Mouse (Mus musculus) frontal cortex, adult (tissue): Measurements from ENCODE around the gene Cap2.
A peak's percentile ranks its signal among the peaks of the same experiment; 100 is the strongest.

Source experiments
- ATAC-seq: cut with Nextera tagmentation; 2 replicates; pipeline ENCODE4 v1.9.2; 2017; ENCODE audit warnings: mild to moderate bottlenecking, moderate library complexity, mixed read lengths; ENCODE audit not compliant: low TSS enrichment

Gene Cap2

DNA sequence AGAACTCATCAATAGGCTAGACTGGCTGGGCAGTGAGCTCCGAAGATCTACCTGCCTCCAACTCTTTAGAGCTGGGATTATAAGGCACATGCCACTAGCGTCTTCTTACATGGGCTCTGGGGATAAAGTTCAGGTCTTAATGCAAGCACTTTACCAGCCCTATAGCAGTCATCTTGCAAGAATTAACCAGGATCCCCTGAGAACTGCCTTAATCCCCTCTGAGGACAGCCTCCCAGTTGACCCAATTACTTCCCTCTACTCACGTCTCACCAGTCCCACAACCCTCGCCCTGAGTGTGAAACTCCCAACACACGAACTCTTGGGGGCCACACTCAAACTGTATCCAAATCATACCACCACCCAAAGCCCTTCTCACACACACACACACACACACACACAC lies 64.3 kb downstream of the Cap2 start:
- ATAC-seq: no peak

DNA sequence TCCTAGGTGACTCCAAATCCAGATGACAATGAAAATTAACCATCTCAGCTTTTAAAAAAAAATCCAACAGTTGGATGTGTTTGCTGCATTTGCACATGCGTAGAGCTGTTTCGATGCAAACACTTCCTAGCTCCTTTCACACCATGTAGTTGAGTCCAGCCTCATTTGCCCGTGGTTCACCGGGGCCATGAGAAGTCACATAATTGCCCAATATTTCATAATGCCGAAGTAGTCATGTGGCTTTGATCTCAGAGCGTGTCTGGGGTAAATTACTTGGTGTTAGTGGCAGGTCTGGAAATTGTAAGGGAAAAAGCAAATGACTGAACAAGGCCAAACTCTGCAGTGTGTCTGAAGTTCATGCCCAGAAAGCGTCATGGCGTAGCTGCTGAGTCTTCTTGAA lies 67.8 kb downstream of the Cap2 start:
- ATAC-seq: no peak

DNA sequence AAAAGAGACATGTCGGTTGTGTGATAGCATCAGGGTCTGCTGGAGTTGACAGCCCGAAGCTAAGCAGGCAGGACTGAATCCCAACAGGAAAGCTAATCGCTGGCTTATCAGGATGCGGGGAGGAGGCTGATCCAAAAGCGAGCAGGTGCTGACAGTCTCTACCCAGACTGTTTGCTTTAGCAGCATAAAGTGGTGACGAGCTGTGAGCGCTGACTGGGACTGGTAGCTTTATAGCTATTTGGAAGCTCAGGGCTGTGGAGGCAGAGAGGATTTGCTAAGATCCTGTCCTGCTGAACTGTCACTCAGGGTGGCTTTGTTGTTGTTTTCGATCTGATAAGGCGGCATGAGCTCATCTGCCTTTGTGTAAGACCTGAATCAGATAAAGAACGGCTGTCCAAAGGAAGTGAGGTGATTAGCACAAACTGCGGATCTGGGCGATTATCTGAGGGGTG lies 69.5 kb downstream of the Cap2 start:
- peak; percentile 79 for ATAC-seq

DNA sequence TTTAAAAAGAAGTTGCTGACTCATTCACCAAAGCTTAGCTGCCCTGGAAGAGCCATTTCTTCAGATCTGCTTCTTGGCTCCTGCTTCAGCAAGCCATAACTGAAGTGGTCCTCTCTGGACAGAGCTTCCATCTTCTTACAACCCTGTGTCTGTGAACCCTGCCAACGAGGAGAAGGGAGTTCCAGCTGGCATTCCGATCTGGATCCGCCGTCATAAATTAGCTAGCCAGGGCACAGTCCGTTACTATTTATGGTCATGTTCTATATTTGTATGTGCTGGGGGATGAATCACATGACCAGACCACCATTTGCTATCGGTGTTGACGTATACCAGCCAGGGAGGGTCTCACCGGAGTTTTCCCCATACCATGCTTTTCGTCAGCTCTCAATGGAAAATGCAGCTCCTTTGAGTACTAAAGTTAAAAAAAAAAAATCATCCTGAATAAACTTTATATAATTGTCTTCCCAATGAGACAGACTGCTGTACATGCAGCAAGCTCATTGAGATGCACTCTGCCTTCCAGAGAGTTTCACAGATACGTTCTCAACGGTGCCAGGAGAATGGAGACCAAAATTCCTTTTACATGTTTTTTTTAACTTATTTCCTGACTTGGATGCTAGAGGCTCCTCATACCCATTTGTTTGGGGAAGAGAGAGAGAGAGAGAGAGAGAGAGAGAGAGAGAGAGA lies 70.5 kb downstream of the Cap2 start:
- peak; percentile 79 for ATAC-seq

DNA sequence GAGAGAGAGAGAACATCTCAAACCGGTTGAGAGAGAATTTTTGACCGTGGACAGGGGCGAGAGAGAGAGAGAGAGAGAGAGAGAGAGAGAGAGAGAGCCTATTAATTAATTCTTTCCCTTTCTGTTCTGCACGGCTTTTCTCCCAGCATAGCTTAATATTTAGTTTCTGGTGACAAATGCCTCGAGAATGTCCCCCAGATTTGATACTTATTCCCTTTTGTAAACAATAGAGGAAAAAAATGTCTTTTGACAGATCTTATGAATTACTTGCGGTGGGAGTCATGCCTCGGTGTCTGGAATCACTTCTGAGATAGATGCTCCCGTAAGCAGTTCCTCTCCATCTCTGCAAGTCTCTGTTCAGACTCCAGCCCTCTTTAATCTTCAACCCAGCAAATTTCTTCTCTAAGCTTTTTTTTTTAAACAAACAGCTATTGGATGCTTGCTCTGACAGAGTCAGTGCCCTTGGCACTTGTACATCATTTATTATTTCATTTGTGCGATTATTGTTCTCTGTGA lies 71.1 kb downstream of the Cap2 start:
- ATAC-seq: no peak

DNA sequence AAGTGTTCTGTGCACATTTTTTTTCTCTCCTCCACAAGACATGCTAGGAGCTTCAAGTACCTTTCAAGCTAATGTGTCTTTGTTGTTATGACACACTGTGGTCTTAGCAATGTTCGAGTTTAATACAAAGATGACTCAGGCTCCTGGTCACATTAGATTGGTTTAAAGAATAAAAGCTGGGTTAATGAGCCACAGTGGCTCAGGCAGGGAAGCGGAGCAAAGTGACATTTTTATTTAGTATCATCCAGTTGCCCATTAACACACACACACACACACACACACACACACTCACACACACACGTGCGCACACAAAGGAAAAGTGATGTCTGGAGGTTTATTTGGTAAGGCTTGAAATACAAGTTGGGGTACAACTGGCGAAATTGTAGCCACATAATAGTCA lies 72.6 kb downstream of the Cap2 start:
- ATAC-seq: no peak

DNA sequence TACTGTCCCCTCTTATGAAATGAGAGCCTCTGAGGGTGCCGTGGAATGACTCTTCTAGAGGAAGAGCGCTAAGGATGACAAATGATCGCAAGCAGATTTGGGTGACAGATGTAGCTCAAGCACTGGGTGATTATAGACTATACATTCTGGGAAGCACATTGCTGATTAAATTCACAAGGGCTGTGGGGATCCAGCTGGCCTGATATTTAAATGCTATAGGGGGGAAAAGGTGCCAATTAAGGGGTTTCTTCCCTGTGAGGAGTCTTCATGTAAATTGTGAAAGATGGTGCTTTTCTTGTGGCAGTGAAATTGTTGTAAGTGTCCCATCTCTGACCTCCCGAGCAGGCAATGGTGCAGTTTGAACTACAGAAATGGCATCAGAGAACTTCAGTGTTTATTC lies 73.1 kb downstream of the Cap2 start:
- no peak for ATAC-seq

DNA sequence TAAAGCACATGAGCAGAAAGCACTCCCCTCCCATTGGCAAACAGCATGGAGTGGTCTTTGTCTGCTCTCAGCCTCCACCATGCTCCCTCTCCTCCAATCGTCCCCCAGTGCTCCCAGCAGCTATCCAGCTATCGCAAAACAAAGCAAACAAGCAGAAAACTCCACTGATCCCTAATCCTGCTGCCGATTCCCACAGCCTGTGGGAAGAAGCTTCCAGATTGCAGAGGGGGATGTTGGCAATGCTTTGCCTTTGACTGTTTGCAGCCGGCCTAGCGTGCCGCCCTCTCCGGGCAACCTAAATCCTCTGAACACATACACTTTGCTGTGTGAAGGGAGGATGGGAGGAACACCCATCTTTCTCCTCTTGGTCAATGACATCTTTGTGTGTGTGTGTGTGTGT lies 83.2 kb downstream of the Cap2 start:
- peak; percentile 22; the same call in 1 of the 2 replicates for ATAC-seq

DNA sequence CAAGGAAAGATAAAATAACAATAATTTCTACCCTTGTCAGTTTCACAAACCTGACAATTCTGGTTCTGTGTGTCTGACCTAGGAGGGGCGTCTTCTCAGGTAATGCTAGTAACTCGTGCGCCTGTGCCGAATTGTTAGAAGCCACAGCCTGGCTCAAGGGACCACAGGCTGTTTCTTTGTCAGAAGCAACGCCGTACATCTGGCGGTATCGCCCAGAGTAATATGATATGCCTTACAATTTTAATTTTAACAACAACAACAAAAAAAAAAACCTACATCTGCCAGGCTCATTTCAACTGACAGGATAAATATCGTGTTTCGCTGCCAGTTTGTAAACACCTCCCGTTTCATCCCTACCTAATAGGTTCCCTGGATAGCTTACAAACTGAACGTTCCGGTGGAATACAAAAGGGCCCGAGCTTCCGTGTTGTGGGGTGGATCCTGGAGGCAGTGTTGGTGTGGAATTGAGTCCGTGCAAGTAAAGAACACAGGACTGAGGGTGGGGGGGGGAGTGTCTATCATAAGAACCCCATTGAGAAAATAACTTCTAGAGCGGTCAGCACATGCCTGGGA lies 86.2 kb downstream of the Cap2 start:
- no peak for ATAC-seq

DNA sequence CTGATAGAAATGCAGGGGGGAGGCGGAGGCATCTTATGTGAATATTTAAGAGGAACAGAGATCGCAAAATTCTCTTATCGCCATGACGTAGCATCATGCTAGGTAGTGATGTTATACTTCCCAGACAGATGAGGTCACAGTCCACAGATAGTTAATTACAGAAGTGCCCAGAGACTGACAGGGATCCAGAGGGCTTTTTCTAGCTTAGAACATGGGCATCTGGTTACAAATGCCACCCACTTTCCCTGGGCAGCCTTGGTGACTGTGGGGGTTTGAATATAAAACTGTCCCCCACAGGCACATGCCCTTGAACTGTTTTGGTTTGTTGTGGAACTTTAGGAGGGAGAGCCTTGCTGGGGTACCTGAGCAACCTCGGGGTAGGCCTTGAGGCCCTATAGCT lies 87.0 kb downstream of the Cap2 start:
- ATAC-seq: peak; percentile 66

DNA sequence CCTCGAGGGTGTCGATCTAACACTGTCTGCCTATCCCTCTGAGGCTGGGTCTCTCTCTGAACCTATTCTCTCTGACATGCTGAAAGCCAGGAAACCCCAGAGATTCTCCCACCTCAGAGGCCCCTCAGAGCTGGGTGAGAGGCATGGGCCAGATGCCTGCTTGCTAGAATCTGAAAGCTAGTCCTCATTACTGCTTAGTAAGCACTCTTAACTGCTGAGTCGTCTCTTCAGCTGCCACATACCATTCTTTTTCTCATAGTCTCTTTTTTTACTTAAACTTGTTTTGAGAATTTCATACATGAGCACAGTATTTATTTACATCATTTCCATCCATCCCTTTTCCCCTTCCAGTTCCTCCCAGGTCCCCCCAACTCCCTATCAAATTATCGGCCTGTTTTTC lies 89.2 kb downstream of the Cap2 start:
- no peak for ATAC-seq

DNA sequence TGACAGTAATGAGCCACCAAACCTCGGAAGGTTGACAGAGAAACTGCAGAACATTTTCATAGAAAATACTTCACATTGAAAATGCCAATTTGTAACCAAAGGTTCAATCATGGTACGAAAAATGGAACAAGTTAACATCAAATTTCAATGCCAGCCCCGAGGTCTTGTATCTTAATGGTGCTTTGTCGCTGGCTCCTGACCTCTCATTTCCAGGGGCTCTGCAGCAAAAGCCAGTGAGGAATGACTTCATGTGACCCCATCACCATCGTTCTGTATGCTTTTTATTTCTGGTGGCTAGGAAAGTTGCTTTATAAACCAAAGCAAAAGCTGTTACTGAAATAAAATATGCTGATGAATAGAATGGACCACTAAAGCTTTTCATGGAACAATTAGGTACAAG lies 99.0 kb downstream of the Cap2 start:
- no peak for ATAC-seq

DNA sequence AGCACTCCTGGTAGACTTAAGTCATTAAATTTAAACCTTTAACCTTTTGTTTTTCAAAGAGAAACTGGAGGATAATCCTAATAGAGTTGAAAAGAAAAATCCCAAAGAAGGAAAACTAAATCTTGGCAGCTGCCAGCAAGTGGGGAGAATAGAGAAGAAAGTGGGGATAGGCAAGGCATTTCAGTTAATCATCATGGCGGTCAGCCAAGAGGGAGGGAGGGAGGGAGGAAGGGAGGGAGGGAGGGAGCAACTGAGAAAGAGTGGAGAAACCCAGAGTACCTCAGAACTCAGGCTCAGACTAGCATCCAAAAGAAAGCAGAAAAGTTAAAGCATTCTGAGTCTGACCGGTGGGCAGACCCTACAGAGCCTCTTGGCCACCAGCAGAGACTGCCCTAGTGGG lies 99.7 kb downstream of the Cap2 start:
- no peak for ATAC-seq

DNA sequence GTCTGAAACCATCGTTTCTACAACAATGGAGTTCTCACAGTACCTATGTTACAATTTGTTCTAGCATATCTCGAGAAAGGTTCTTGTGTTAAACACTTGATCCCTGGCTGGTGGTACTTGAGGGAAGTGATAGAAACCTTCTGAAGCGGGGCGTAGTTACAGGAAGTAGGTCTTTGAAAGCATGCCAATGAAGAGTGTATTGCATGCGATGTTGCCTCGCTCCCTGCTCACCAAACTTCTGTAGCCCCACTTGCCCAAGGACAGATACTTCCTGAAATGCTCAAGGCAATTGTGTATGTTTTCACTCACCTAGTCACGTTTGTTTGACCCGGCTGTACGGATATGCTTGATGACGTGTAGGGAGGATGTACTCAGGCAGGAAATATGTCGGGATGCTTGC lies 101.0 kb downstream of the Cap2 start:
- no peak for ATAC-seq

DNA sequence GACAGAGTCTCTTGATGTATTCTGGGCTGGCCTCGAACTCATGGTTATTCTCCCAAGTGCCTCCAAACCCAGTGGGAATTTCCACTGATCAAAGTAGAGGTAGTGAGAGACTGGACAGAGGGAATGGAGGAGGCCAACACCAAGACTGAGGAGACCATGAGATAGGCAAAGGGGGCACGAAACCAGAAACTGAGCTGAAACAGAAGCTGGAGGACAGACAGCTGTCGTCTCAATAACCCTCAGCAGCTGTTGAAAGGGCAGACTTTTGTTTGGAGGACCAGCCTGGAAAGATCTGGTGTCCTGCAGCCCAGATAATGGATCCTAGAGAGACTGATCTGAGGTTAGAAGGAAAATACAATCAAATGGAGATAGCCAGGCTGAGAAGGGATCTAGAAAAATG lies 109.4 kb downstream of the Cap2 start:
- ATAC-seq: no peak

DNA sequence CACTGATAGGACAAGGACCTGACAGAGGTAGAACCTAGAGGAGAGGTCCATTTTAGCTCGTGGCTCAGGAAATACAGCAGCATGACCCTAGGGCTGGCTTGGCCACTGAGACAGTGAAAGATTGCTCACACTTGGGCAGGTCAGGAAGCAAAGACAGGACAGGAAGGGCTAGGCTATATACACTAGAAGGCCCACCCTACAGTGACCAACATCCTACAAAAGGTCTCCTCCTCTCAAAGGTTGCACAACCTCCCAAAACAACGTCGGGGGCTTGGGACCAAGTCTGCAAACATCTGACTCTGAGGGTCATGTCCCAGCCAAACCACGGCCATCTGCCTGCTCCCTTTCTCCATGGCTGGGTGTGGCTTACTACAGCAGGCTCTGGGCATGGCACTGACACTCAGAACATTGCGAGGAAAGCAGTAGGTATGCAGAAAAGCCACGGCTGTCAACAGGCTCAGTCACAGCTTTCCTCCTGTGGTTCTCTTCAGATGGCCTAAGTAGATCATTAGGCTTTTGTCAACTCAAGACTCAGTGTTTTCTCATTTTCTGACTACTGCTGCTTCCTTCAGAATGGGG lies 112.1 kb downstream of the Cap2 start:
- no peak for ATAC-seq

DNA sequence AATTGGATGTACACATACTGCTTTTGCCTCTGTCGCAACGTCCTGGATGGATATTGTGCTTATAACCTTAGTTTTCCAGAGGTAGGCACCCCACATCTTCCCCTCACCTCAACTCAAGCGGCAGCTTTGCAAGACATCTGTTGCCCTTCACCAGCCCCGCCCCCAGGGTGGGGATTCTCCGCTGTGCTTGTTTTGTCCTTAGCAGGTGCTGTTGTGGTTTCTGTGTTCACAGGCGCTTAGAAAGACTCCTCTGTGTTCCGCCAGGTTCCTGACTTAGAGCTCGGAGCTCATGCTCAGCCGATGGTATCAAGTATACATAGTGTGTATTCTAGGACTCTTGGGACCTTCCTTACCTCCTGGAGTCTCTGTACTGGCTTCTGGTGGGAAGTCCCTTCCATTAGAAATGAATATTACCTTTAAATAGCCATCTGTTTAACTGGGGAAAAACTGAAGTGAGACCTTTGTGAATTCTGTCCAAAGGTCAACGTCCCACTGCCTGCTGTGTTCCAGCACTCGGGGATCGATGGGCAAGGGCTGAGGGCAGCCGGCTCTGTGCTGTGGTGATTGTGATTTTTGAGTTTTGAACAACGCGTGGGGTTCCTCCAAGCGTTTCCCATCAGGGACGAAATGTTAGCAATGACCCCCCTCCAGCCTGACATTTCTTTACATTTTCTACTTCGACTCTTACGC lies 115.2 kb downstream of the Cap2 start:
- no peak for ATAC-seq

DNA sequence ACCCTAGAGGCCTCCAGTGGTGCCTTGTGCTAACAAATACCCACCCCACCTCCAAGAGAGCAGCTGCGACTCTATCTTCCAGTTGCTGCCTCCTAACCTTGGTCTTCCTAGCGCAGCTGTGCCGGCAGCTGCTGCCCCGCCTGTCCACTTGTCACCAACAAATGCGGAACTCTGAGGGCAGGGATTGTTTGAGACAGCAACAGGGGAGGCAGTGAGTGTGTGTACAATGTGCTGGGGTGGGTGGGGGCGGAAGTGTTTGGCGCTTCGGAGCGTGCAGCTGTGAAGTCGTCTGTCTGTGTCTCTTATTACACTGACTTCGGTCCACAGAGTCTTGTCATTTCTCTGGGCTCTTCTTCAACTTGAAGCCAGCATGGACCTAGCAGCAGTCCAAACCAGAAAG lies 118.0 kb downstream of the Cap2 start:
- peak; percentile 82; the same call in 1 of the 2 replicates for ATAC-seq

DNA sequence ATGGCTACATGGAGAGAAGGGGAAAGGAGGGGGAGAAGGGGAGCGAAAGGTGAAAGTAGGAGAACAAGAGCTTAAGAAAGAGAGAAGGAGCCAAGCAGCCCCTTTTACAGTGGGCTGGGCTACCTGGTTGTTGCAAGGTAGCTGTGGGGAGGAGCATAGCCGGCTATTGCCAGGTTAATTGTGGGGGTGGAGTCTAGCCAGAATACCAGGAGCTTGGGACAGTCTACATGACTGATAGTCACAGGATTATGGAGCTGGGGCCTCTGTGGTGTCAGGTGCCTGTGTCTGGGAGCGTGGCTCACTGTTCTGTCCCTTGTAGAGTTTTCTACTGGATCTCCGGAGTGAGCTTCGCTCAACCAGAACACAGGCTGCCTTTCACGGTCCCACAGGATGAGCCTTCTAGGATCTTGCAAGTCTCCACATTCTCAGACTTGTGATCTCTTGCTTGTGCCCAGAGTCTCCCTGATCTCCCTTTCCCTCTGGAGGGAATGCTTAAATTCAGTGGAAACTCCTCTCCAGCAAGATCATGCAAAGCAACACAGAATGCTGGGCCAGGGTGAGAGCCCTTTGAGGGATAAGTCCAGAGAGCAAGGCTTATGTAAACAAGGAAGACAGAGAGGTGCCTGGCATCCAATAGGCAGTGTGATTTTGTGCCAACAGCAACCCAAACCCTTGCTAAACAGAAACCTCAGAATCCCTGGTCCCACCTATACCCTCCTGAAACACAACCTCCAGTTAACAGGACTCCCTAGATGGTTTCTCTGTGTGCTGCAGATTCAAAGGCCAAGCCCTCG lies 119.5 kb downstream of the Cap2 start:
- no peak for ATAC-seq

DNA sequence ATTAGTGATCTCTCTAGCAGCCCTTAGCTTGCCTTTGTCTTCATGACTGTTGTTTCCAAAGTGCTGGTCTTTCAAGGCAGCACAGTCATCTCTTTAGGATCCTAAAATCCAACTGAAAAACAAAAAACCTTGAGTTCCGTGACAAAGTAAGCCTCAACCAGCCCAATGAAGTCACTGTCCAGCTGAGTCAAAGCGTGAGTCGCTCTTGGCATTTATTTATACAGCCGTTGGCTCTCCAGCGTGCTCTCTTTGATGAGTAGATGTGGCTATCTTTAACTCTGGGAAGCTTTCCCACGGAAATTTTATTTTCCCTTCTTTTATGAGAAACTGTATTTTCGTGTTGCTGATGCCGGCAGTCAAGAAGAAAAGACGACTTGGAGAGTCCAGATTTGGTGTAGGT lies 125.0 kb downstream of the Cap2 start:
- ATAC-seq: peak; percentile 80

DNA sequence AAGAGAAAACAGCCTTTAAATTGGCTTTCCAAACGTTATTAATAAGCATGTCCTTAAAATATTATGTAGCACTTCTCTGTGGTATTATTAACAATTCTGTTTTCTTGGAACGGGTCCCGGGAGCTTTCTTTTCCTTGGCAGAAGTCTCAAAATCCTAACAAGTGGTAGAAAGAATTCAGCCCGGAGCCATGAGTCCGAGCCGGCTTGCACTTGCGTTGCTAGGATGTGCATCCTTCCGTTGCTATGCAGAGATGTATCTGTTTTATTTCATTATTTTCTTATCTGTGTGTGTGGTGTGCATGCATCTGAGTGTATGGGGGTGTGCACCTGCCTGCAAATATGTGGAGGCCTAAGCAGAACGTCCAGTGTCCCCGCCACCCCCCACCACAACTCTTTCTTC lies 126.2 kb downstream of the Cap2 start:
- no peak for ATAC-seq

DNA sequence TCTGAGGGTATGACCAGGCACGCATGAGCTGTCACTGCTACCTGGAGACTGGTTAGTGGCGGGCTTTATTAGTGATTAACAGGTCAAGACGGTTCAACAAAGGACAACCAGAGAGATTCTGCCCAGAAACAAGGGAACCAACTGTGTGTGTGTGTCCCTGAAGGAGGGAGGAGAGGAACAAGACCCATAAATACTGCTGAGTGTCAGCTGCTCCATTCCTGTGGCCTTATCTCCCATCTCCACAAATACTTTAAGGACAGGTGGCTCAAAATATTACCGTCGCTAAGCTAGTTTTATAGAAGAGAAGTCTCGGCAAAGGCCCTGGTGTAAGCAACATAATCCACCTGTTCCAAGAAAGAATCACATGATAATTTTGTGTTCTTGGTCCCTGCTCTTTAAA lies 127.7 kb downstream of the Cap2 start:
- no peak for ATAC-seq
